Mouse (Mus musculus): ENCODE data around the gene Ado. TPM values are rescaled to one million over a fixed set of nuclear protein-coding genes. Genes with fewer than 3 reads are reported as not detected.

Gene Ado
- polyA plus RNA-seq, 1 experiment from 2014 or later, result 40.6 TPM

DNA sequence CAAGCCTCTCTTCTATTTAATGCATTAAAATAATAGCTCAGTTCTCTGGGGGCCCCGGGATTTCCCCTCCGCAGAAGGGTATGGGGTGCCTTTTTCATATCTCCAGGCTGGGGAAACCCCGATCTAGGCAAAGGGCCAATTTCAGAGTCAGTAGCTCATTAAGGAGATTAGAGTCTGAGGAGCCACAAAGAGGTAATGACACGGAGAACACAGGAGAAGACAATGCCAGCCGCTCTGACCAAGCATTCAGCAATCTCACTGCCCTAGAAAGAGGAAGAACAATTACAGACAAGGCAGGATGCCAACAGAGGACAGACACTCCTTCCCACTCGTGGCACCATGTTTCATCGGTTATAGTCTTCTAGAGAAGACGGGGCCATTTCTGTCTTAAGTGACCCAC, 17.3 kb upstream of the Ado start:
- Histone ChIP-seq H3K4me2 (no peak overlapping the region), H3K27me3 (replicated peaks; ENCODE audit: control insufficient read depth, insufficient read depth, low read length) (no peaks in the 10 kb centered on the region), H3K4me1 (replicated peaks; ENCODE audit: control insufficient read depth, insufficient read depth, low read length) (no peaks in the 10 kb centered on the region), H3K4me3 (ENCODE audit: low read depth, low read length) (no peak overlapping the region), H3K9me3 (ENCODE audit: control insufficient read depth, low read length) (no peaks in the 10 kb centered on the region), H3K36me3 (ENCODE audit: control insufficient read depth, insufficient read depth, low read length) (no peaks in the 10 kb centered on the region), H3K27ac (ENCODE audit: low read depth, low read length) (no peak overlapping the region), H3K9ac (ENCODE audit: low read depth, low read length) (no peak overlapping the region)
- no peak for ATAC-seq (replicated peaks; ENCODE audit: low FRiP score)
- 78% methylated on average over 8 of the region's 8 CpGs for WGBS
- DNase-seq (ENCODE audit: low spot score), result no peak

DNA sequence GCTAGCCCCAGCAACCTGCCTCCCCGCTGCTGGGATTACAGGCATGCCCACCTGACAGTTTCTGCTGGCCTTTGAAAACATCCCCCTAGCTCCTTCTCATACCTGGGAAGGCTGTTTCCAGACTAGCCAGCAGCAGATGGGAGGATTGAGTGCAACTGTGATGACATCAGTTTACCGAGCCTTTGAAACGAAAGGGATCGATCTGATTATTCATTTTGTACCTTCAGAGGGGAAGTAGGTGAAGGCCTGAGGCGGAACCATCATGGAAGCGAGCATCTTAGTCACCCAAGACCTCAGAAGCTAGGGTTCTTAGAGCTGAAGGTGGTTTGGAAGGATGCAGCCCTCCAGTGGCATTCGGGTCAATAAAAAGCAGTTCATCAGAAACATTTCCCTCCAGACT, 15.8 kb upstream of the Ado start:
- H3K36me3 ChIP-seq (ENCODE audit: control insufficient read depth, insufficient read depth, low read length), result no peaks in the 10 kb centered on the region
- no peaks in the 10 kb centered on the region for H3K9me3 ChIP-seq (ENCODE audit: control insufficient read depth, low read length)
- no peaks in the 10 kb centered on the region for H3K4me1 ChIP-seq (replicated peaks; ENCODE audit: control insufficient read depth, insufficient read depth, low read length)
- no peak overlapping the region for H3K4me3 ChIP-seq (ENCODE audit: low read depth, low read length)
- no peak overlapping the region for H3K4me2 ChIP-seq
- DNase-seq (ENCODE audit: low spot score) (no peak), ATAC-seq (replicated peaks; ENCODE audit: low FRiP score) (no peak)
- no peaks in the 10 kb centered on the region for H3K27me3 ChIP-seq (replicated peaks; ENCODE audit: control insufficient read depth, insufficient read depth, low read length)
- H3K9ac ChIP-seq (ENCODE audit: low read depth, low read length), result no peak overlapping the region
- WGBS, result 87% methylated on average over 7 of the region's 7 CpGs
- H3K27ac ChIP-seq (ENCODE audit: low read depth, low read length), result no peak overlapping the region

DNA sequence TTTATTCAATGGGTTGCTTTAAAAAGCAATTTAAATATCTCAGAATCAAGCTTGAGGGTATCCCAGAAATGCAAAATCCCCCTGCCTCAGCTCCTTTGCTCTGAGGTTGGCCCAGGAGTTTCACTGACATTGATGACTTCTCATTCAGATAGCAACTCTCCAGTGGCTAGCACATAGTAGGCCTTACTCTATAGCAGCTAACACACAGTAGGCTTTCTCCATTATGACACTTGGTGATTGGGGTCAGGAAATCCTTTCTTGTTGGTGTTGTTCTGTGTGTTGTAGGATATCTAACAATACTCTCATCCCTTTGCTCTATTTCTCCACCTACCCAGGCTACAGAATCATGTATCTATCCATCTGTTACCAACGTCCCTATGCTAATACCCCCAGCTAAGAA, 12.4 kb upstream of the Ado start:
- Histone ChIP-seq H3K27me3 (replicated peaks; ENCODE audit: control insufficient read depth, insufficient read depth, low read length) (no peaks in the 10 kb centered on the region), H3K9ac (ENCODE audit: low read depth, low read length) (no peak overlapping the region), H3K9me3 (ENCODE audit: control insufficient read depth, low read length) (no peaks in the 10 kb centered on the region), H3K4me2 (no peak overlapping the region), H3K36me3 (ENCODE audit: control insufficient read depth, insufficient read depth, low read length) (no peaks in the 10 kb centered on the region), H3K4me1 (replicated peaks; ENCODE audit: control insufficient read depth, insufficient read depth, low read length) (no peaks in the 10 kb centered on the region), H3K4me3 (ENCODE audit: low read depth, low read length) (no peak overlapping the region), H3K27ac (ENCODE audit: low read depth, low read length) (no peak overlapping the region)
- WGBS, result 56% methylated on average over 1 of the region's 1 CpGs
- DNase-seq (ENCODE audit: low spot score), result no peak
- no peak for ATAC-seq (replicated peaks; ENCODE audit: low FRiP score)

DNA sequence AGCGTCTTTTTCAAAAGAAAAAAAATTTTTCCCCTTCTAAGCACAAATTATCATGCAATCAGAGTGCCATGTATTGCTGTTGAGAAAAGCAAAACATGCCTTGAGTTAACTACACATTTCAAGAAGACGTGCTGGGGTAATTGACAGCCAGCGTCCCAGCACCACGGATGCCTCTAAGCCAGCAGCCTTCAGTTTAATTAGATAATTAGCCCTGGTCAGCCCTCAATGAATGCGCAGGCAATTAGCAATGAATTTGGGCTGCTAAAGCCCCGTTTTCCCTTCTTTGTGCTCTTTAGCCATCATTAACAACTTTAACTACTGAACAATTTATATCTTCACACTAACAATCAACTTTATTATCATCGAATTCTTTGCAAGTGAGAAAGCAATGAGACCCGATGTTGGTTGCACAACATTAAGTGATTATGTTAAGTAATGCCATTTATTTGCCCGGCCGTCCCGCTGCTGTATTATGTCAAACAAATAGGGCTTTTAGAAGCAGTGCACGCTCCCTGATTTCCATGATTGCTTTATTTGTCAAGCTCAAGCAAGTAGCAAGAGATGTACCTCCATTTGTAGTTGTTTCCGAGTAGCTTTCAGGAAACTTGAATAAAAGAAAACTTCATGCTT, 11.1 kb upstream of the Ado start:
- no peaks in the 10 kb centered on the region for H3K4me1 ChIP-seq (replicated peaks; ENCODE audit: control insufficient read depth, insufficient read depth, low read length)
- H3K9ac ChIP-seq (ENCODE audit: low read depth, low read length), result no peak overlapping the region
- WGBS, result 76% methylated on average over 13 of the region's 13 CpGs
- H3K4me2 ChIP-seq, result no peak overlapping the region
- H3K27ac ChIP-seq (ENCODE audit: low read depth, low read length), result no peak overlapping the region
- no peaks in the 10 kb centered on the region for H3K27me3 ChIP-seq (replicated peaks; ENCODE audit: control insufficient read depth, insufficient read depth, low read length)
- H3K9me3 ChIP-seq (ENCODE audit: control insufficient read depth, low read length), result no peaks in the 10 kb centered on the region
- DNase-seq (ENCODE audit: low spot score) (no peak), ATAC-seq (replicated peaks; ENCODE audit: low FRiP score) (no peak)
- no peaks in the 10 kb centered on the region for H3K36me3 ChIP-seq (ENCODE audit: control insufficient read depth, insufficient read depth, low read length)
- no peak overlapping the region for H3K4me3 ChIP-seq (ENCODE audit: low read depth, low read length)

DNA sequence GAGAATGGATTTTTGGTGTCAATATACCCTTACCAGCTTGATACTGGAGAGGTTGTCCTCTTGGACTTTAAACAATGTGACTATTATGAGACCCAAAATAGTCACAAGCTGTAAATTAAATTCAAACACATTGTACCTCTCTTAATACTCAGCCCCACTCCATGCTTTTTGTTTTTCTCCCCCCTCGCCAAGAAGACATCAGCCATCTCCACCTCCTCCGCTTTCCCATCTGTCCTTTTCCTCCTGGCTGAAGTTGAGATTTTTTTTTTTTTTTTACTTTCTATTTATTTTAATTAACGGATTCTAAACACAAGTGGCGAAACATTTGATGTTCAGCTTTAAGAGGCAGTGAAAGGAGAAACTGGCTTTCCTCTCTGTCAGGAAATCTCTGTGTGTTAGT, 9.3 kb upstream of the Ado start:
- Histone ChIP-seq H3K9me3 (ENCODE audit: control insufficient read depth, low read length) (no peaks in the 10 kb centered on the region), H3K27me3 (replicated peaks; ENCODE audit: control insufficient read depth, insufficient read depth, low read length) (no peaks in the 10 kb centered on the region), H3K27ac (ENCODE audit: low read depth, low read length) (no peak overlapping the region), H3K4me1 (replicated peaks; ENCODE audit: control insufficient read depth, insufficient read depth, low read length) (no peaks in the 10 kb centered on the region), H3K9ac (ENCODE audit: low read depth, low read length) (no peak overlapping the region), H3K4me3 (ENCODE audit: low read depth, low read length) (no peak overlapping the region), H3K36me3 (ENCODE audit: control insufficient read depth, insufficient read depth, low read length) (no peaks in the 10 kb centered on the region), H3K4me2 (no peak overlapping the region)
- 79% methylated on average over 4 of the region's 4 CpGs for WGBS
- ATAC-seq (replicated peaks; ENCODE audit: low FRiP score), result no peak
- DNase-seq (ENCODE audit: low spot score), result no peak

DNA sequence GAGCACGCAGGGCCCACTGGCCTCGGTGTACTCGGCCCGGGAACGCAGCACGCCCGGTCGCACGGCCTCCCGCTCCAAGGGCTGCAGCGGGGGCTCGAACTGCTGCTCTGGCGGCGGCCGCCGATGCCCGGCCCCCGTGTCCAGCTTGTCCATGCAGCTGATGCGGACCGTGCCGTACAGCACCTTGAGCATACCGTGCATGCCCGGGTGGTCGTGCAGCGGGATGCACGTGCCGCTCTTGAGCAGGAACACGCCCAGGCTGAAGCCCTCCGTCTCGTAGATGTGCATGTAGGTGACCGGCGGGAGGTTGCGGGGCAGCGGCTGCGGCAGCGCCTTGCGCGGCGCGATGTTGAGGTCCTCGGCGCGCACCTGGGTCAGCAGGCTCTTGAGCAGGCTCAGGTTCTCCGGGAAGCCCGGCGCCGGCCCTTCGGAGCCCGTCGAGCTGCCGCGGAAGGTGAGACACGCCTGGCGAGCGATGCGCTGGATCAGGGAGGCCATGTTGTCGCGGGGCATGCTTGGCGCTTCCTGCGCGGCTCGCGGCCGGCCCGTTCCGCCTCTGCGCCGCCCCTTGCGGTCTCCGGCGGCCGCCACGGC, 397 bp downstream of the Ado start:
- H3K9ac ChIP-seq (ENCODE audit: low read depth, low read length), result peak overlapping the region; percentile 98
- DNase-seq (ENCODE audit: low spot score), result peak; percentile 69
- peak overlapping the region; percentile 96 for H3K4me3 ChIP-seq (ENCODE audit: low read depth, low read length)
- WGBS, result under 1% methylated on average over 71 of the region's 73 CpGs
- peak overlapping the region; percentile 98 for H3K4me2 ChIP-seq
- peaks cover 6% of the 10 kb centered on the region; the same call in 1 of the 2 replicates for H3K36me3 ChIP-seq (ENCODE audit: control insufficient read depth, insufficient read depth, low read length)
- peaks cover 19% of the 10 kb centered on the region for H3K4me1 ChIP-seq (replicated peaks; ENCODE audit: control insufficient read depth, insufficient read depth, low read length)
- peak overlapping the region; percentile 91 for H3K27ac ChIP-seq (ENCODE audit: low read depth, low read length)
- ATAC-seq (replicated peaks; ENCODE audit: low FRiP score), result peak; percentile 58
- H3K27me3 ChIP-seq (replicated peaks; ENCODE audit: control insufficient read depth, insufficient read depth, low read length), result no peaks in the 10 kb centered on the region
- no peaks in the 10 kb centered on the region for H3K9me3 ChIP-seq (ENCODE audit: control insufficient read depth, low read length)

DNA sequence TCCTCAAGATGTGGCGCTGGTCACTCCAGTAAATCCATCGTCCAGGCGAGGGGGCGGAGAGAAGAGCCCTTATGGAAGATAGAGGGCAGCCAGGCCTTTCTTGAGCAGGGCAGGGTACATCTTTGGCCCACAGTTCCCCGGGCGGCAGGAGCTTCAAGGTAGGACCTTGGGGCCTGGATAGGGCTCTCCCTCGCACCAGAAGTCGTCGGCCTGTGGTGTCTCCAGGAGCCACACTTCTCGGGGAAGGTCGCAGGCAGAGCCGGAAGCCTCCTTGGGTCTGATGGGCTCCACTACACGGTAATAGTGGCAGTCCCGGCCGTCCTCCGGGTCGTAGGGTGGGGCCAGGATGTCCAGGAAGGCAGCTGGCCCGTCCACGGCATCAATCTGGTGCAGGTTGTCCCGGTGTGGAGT, 900 bp downstream of the Ado start:
- Histone ChIP-seq H3K27ac (ENCODE audit: low read depth, low read length) (no peak overlapping the region), H3K4me2 (peak overlapping the region; percentile 98), H3K9ac (ENCODE audit: low read depth, low read length) (peak overlapping the region; percentile 98), H3K4me3 (ENCODE audit: low read depth, low read length) (peak overlapping the region; percentile 96), H3K27me3 (replicated peaks; ENCODE audit: control insufficient read depth, insufficient read depth, low read length) (no peaks in the 10 kb centered on the region), H3K36me3 (ENCODE audit: control insufficient read depth, insufficient read depth, low read length) (peaks cover 6% of the 10 kb centered on the region; the same call in 1 of the 2 replicates), H3K4me1 (replicated peaks; ENCODE audit: control insufficient read depth, insufficient read depth, low read length) (peaks cover 19% of the 10 kb centered on the region), H3K9me3 (ENCODE audit: control insufficient read depth, low read length) (no peaks in the 10 kb centered on the region)
- WGBS, result 2% methylated on average over 20 of the region's 20 CpGs
- DNase-seq (ENCODE audit: low spot score) (peak; percentile 53), ATAC-seq (replicated peaks; ENCODE audit: low FRiP score) (peak; percentile 16)

DNA sequence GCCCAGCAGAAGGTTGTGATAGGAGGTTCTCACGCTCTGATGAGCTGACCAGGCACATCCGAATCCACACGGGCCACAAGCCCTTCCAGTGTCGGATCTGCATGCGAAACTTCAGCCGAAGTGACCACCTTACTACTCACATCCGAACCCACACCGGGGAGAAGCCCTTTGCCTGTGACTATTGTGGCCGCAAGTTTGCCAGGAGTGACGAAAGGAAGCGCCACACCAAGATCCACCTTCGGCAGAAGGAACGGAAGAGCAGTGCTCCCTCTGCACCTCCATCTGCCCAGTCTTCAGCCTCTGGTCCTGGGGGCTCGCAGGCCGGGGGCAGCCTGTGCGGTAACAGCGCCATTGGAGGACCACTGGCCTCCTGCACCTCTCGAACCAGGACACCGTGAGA, 8.2 kb downstream of the Ado start:
- peaks cover 50% of the 10 kb centered on the region for H3K27me3 ChIP-seq (replicated peaks; ENCODE audit: control insufficient read depth, insufficient read depth, low read length)
- peak overlapping the region; percentile 10; the same call in 1 of the 2 replicates for H3K4me3 ChIP-seq (ENCODE audit: low read depth, low read length)
- H3K9ac ChIP-seq (ENCODE audit: low read depth, low read length), result no peak overlapping the region

DNA sequence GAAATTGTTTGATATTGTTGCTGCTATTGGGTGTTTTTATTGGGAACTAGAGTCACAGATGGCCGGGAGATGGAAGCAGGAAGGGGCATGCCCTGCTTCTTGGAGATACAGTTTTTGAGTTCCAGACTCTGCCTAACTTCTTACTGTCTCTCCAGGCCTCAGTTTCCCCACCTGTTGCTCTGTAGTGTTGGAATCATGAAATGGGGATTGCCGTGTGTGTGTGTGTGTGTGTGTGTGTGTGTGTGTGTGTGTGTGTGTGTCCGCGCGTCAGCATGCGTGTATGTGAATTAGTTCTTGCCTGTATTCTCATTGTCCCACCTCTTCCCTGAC, 9.4 kb downstream of the Ado start:
- 43% methylated on average over 6 of the region's 6 CpGs for WGBS
- ATAC-seq (replicated peaks; ENCODE audit: low FRiP score) (no peak), DNase-seq (ENCODE audit: low spot score) (no peak)
- H3K27me3 ChIP-seq (replicated peaks; ENCODE audit: control insufficient read depth, insufficient read depth, low read length), result peaks cover 63% of the 10 kb centered on the region
- no peaks in the 10 kb centered on the region for H3K9me3 ChIP-seq (ENCODE audit: control insufficient read depth, low read length)
- H3K4me2 ChIP-seq, result no peak overlapping the region
- no peak overlapping the region for H3K27ac ChIP-seq (ENCODE audit: low read depth, low read length)
- no peak overlapping the region for H3K9ac ChIP-seq (ENCODE audit: low read depth, low read length)
- no peaks in the 10 kb centered on the region for H3K36me3 ChIP-seq (ENCODE audit: control insufficient read depth, insufficient read depth, low read length)
- no peak overlapping the region for H3K4me3 ChIP-seq (ENCODE audit: low read depth, low read length)
- H3K4me1 ChIP-seq (replicated peaks; ENCODE audit: control insufficient read depth, insufficient read depth, low read length), result peaks cover 14% of the 10 kb centered on the region

More for the DNA sequence above, 8.2 kb downstream of the Ado start:
- no peak overlapping the region for H3K27ac ChIP-seq (ENCODE audit: low read depth, low read length)
- WGBS, result 16% methylated on average over 19 of the region's 19 CpGs
- H3K4me2 ChIP-seq, result peak overlapping the region; percentile 14; the same call in 1 of the 2 replicates
- H3K4me1 ChIP-seq (replicated peaks; ENCODE audit: control insufficient read depth, insufficient read depth, low read length), result peaks cover 8% of the 10 kb centered on the region
- no peaks in the 10 kb centered on the region for H3K36me3 ChIP-seq (ENCODE audit: control insufficient read depth, insufficient read depth, low read length)
- DNase-seq (ENCODE audit: low spot score) (no peak), ATAC-seq (replicated peaks; ENCODE audit: low FRiP score) (no peak)
- no peaks in the 10 kb centered on the region for H3K9me3 ChIP-seq (ENCODE audit: control insufficient read depth, low read length)

Measured in liver, embryonic 11.5 days (tissue).